ENCODE assay signal across 8 mouse cellular contexts in genomic region chr3:126693302-126693701, GRCm38 (mm10).
DNase-seq lines count a peak whose midpoint lies in the region.

No protein-coding gene starts in this region.

- peak; percentile 49 for DNase-seq in gastrocnemius, adult 18-20 months (ENCODE audit: low spot score)
- no peak for DNase-seq in gastrocnemius, adult 8-10 months (ENCODE audit: low spot score in 2 of 2)
- DNase-seq in CD4-positive, CD25-positive, alpha-beta regulatory T cell, adult 2 months (ENCODE audit: low read depth, low spot score), result peak; percentile 50
- peak; percentile 98 for DNase-seq in fibroblast of lung, adult 2 months (ENCODE audit: low read depth)
- peak; percentile 41 for DNase-seq in kidney, adult 11 months
- peak; percentile 69 for DNase-seq in lung, postnatal 10 days
- no peak for DNase-seq in left cerebral cortex, adult 9 months (ENCODE audit: low spot score in 2 of 2)
- DNase-seq in left cerebral cortex, adult 18-20 months (ENCODE audit: low spot score in 2 of 2), result no peak

Comparison
In these comparisons a context has a peak if more than half of its experiments do, and no peak if none do; other contexts are left out.
1. DNase-seq: peak in gastrocnemius, adult 18-20 months (single experiment), CD4-positive, CD25-positive, alpha-beta regulatory T cell, adult 2 months (single experiment), fibroblast of lung, adult 2 months (single experiment), kidney, adult 11 months (single experiment) and lung, postnatal 10 days (single experiment); none in gastrocnemius, adult 8-10 months (0 of 2), left cerebral cortex, adult 9 months (0 of 2) and left cerebral cortex, adult 18-20 months (0 of 2).